Mouse (Mus musculus): ENCODE results near the gene Lbp.

Lbp gene

GRCm38 (mm10) chr2:158365099-158365850 is 59.0 kb downstream of the Lbp start:
- no peak for DNase-seq

DNA sequence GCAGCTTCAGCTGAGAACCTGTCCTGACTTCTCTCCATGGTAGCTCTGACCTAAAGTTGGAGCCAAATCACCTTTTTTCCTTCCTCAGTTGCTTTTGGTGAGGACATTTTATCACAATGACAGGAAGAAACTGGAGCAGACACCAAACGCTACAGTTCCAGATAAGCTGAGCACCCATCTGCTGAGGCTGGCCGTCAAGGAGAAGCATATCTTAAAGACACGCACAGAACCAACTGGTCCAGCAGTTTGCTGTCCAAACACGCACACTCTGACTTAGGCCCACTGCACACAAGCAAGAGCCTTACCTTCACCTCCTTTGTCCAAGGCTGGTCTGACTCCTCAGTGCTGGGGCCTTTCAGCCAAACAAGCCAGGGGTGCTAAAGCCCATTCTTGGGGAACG is 61.4 kb downstream of the Lbp start:
- DNase-seq = no peak

- no peak for DNase-seq
These were observed 62.0 kb downstream of the Lbp start for GRCm38 (mm10) chr2:158368313-158368712.

GRCm38 (mm10) chr2:158369474-158370172 is 63.3 kb downstream of the Lbp start:
- DNase-seq = no peak

DNA sequence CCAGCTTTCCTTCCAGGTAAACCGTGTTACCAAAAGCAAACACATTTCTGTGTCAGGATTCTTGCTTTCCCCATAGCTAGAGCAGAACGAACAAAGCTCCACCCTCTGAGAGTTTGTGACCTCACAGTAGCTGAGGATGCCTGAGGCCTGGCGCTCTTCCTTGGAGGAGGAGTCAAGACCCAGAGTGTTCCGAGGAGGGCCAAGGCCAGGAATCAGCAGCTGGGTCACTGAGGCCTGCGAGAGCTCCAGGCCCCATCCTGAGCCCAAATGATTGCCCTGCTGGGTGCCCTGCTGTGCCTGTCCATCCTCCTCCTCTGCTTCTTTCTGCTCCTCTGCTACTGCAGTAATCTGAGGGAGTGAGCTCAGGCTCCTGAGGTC is 63.9 kb downstream of the Lbp start:
- no peak for DNase-seq

DNA sequence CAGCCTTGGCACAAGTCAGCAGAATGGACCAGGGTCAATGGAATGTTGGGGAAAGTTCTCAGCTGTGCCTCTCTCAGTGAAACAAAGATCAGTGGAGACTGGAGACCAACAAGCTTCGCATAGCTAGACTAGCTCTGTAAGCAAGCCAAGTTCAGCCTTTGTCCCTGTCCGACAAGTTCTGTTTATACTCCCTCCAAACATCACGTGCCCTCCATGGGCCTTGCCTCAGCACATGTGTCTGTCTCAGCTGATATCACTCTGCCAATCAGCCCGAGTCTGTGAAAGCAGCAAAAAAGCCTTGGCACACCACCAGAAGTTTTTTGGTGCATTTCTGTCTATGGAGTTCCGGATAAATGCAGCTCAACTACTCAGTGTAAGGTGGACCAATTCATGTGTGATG is 66.8 kb downstream of the Lbp start:
- no peak for DNase-seq

- no peak for DNase-seq
These were observed 67.2 kb downstream of the Lbp start for GRCm38 (mm10) chr2:158373516-158373915.

DNA sequence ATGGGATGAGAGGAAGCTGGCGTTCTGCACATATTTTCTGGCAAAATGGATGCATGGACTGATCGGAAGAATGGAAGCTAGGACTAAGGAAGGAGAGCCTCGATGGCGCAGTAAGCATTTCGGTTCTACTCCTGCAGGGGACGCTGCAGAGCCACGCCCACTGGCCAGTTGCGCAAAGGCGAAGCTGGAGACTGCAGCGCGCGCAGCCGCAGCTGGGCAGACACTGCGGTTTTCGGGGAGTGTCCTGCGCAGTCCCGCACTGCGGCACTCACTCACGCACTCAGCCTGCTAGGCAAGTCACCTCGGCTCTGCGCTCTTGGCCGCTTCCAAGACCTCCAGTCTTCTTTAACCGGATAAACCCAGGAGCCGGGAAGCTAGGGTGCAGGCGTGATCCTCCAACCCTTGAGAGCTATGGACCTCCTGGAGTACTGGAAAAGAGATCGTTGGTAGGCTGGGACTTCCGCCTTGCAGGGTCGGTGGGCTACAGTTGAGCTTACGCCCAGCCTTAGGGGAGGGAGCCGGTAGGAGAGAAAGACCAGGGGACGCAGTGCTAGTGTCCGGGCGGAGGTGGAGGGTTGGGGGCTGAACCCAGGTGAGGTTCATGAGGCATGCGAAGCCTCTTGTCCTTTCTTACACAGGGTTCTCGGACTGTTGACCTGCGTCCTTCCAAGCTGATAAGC is 69.3 kb downstream of the Lbp start, which contains the start of gene Snhg11:
TSS of gene Snhg11 (plus strand) at position 196 of the 680 bp plus-strand sequence.
- peak; percentile 90 for DNase-seq

- DNase-seq = no peak
These were observed 69.9 kb downstream of the Lbp start for GRCm38 (mm10) chr2:158376123-158376687.

GRCm38 (mm10) chr2:158376798-158377197 is 70.5 kb downstream of the Lbp start:
- DNase-seq = peak; percentile 51

DNA sequence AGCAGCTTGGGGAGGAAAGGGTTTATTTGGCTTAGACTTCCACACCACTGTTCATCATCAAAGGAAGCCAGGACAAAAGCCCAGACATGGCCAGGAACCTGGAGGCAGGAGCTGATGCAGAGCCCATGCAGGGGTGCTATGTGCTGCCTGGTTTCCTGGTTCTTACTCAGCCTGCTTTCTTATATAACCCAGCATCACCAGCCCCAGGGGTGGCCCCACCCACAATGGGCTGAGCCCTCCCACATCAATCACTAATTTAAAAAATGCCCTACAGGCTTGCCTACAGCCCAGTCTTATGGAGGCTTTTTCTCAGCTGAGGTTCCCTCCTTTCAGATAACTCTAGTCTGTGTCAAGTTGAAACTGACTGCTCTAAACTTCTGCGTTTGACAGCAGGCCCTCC is 71.5 kb downstream of the Lbp start:
- DNase-seq = no peak

GRCm38 (mm10) chr2:158379354-158380078 is 73.2 kb downstream of the Lbp start:
- peak; percentile 69 for DNase-seq
